Mouse (Mus musculus): ENCODE results near the gene Ndnf.

DNA sequence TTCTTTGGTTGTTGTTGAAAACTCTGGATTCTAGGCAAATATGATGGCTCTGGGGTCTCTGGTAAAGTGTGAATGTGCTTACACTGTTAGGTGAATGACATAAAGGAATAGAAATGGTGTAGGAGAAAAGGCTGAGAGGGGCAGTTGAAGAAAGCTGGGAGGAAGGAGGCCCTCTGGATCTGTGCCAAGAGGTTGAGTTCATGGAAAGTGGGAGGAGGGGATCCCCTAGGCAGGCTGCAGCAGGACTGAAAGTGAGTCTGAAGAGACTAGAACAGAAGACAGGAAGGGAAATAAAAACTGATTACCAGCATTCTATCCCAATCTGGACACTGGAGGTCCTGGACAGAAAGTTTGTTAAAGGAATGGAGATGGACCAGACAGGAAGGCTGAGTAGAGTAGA is 29.0 kb upstream of the Ndnf start:
- TF ChIP-seq GATA1 (IDR thresholded peaks at IDR 0.05; ENCODE audit: borderline replicate concordance, low read length) (no peak), FLI1 (IDR thresholded peaks at IDR 0.05; ENCODE audit: low read length) (no peak)

Data from megakaryocyte, embryonic 14.5 days (primary cell).